Mouse (Mus musculus) C2C12 (cell line): Measurements from ENCODE around the gene Zfp296. TPM values are rescaled to one million over a fixed set of nuclear protein-coding genes. Genes with fewer than 3 reads are reported as not detected.

Source experiments
- H3K27me3 ChIP-seq: one replicate; pipeline ENCODE4 v1.6.1; 2011; ENCODE audit not compliant: control insufficient read depth, insufficient read depth, insufficient read length
- H3K36me3 ChIP-seq: one replicate; pipeline ENCODE4 v1.6.1; 2011; ENCODE audit not compliant: control insufficient read depth, insufficient read depth
- H3K4me3 ChIP-seq: one replicate; pipeline ENCODE4 v1.5.1; 2011; ENCODE audit warnings: mild to moderate bottlenecking, control low read depth; ENCODE audit not compliant: poor library complexity, insufficient read depth, severe bottlenecking
- H3K79me2 ChIP-seq: one replicate; pipeline ENCODE4 v1.6.1; 2011; ENCODE audit not compliant: control insufficient read depth, insufficient read depth
- H3K79me3 ChIP-seq: one replicate; pipeline ENCODE4 v1.6.1; 2011; ENCODE audit warnings: low read depth, control low read depth
- H3ac ChIP-seq: one replicate; pipeline ENCODE3; 2011; ENCODE audit warnings: low read depth; ENCODE audit not compliant: control insufficient read depth, insufficient read length
- CEBPB ChIP-seq: IDR thresholded peaks from one replicate; pipeline ENCODE4 v1.6.1; 2011; ENCODE audit warnings: low read depth, mild to moderate bottlenecking, control low read depth, moderate library complexity
- CTCF ChIP-seq: IDR thresholded peaks from one replicate; pipeline ENCODE4 v1.5.1; 2011; ENCODE audit not compliant: control insufficient read depth, insufficient read depth, insufficient read length
- FOSL1 ChIP-seq: IDR thresholded peaks from one replicate; pipeline ENCODE4 v1.8.0; 2011; ENCODE audit warnings: mild to moderate bottlenecking, low read length; ENCODE audit not compliant: poor library complexity, insufficient read depth, severe bottlenecking
- MAX ChIP-seq: IDR thresholded peaks from one replicate; pipeline ENCODE4 v1.6.1; 2011; ENCODE audit warnings: mild to moderate bottlenecking, control low read depth
- MYOD1 ChIP-seq: IDR thresholded peaks from one replicate; pipeline ENCODE4 v1.6.1; 2011; ENCODE audit warnings: low read depth; ENCODE audit not compliant: control insufficient read depth, insufficient read length
- MYOG ChIP-seq: IDR thresholded peaks from one replicate; pipeline ENCODE4 v1.6.1; 2011; ENCODE audit not compliant: control insufficient read depth, insufficient read length; ENCODE audit errors: extremely low read depth
- USF1 ChIP-seq: IDR thresholded peaks from one replicate; pipeline ENCODE4 v1.6.1; 2011; ENCODE audit warnings: low read depth, mild to moderate bottlenecking, control low read depth, moderate library complexity
- polyA plus RNA-seq: library from polyadenylated mRNA; unstranded; fragments of >200 nt; fragmentation: generic; extraction: Trizol; gene quantifications from one replicate; pipeline ENCODE4 v1.2.1, GENCODE M21; 2012; ENCODE audit warnings: missing spikeins

The Zfp296 gene
- polyA plus RNA-seq, 1 experiment, result 1.9 TPM

DNA sequence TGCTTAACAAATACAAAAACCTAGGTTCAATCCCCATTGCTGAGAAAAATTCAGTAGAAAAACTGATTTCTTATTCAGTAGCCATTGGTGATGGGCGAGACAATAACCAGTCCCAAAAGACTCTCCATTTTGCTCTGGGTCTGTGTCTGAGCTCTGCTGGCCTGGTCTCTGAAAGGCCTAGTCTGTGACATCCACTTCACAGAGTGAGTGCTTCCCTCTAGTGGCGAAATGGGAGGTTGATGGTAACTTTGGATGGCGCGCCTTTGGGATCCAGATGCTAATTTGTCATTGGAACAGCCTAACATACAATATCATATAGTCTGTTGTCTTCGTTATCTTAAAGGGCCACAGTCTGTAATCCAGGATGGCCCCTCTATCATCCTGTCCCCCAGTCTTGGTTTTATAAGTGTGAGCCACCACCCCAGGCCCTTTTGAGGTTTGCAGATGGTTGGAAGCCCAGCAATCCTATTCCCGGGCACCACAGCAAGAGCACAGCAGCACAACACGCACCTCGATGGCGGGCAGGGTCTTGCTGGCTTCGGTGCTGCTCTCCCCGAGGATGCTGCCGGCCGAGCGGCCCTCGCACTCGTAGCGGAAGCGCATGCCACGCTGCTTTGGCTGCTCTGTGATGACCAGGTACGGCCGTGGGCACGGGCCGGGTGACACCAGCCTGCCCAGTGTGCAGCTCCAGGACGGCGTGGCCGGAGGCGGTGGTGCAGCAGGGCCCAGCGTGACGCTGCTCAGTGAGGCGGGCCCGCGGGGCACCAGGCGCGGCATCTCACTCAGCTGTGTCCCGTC lies 42.1 kb downstream of the Zfp296 start:
- no peaks in the 10 kb centered on the region for H3K79me3 ChIP-seq
- no peak overlapping the region for H3K4me3 ChIP-seq
- TF ChIP-seq CEBPB (no peak), CTCF (peak; percentile 65)
- H3K27me3 ChIP-seq, result no peaks in the 10 kb centered on the region
- no peak overlapping the region for H3ac ChIP-seq
- peaks cover 2% of the 10 kb centered on the region for H3K36me3 ChIP-seq
- no peaks in the 10 kb centered on the region for H3K79me2 ChIP-seq

DNA sequence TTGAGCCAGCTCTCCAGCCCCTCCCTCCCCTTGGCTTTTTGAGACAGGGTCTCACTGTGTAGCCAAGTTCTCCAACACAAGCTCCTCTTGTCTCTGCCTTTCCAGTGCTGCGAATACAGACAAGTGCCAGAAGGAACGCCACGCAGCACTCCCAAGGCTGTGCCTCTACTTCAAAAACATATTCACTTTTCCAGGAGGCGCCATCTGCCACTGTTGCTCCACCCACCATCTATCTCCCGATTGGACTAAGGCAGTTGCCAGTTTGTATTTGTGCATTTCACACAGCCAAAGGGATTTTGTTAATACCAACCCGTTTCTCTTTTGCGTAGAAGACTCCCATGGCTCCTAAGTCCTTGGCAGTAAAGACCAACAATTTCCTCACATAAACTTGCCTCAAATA lies 43.7 kb downstream of the Zfp296 start:
- TF ChIP-seq FOSL1, result no peak
- Histone ChIP-seq H3ac (no peak overlapping the region), H3K79me3 (no peaks in the 10 kb centered on the region), H3K27me3 (no peaks in the 10 kb centered on the region), H3K79me2 (no peaks in the 10 kb centered on the region), H3K4me3 (no peak overlapping the region), H3K36me3 (no peaks in the 10 kb centered on the region)

DNA sequence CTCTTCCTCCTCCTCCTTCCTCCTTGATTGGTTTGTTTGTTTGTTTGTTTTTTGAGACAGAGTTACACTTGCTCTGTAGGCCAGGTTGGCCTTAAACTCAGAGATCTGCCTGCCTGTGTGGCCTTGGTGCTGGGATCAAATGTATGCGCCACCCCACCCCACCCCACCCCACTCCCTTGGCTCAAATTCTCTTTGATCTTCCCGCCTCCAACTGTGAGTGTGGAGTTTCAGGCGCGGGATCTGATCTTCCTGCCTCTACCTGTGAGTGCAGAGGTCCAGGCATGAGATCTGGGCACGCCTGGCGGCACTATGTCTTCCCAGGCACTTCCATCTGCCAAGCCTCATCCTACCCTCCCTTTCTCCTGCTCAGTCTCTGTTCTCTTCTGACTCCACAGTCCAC lies 45.2 kb downstream of the Zfp296 start:
- Histone ChIP-seq H3K36me3 (no peaks in the 10 kb centered on the region), H3K79me3 (no peaks in the 10 kb centered on the region), H3K79me2 (no peaks in the 10 kb centered on the region), H3ac (no peak overlapping the region), H3K4me3 (no peak overlapping the region), H3K27me3 (no peaks in the 10 kb centered on the region)
- no peak for TF ChIP-seq MAX
- no peak for TF ChIP-seq CTCF
- TF ChIP-seq USF1, result no peak
- no peak for TF ChIP-seq MYOG
- no peak for TF ChIP-seq MYOD1
- no peak for TF ChIP-seq CEBPB
- TF ChIP-seq FOSL1, result no peak

DNA sequence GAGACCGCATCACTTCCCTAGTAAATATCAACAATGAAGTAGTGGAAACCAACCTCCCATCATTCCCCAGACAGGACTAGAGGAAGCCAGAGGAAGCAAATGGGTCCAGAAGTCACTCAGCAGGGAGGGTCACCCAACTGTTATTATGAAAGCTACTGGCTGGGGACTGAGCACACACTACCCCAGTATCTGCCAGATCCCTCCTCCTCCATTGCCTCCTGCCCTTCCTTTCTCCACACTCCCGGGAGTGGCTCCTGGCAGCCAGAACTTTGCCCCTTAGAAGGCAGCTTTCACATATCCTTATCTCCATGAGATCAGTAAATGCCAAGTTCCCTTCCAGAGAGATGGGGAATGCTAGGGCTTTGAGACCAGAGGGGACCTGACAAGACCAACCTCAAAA lies 46.3 kb downstream of the Zfp296 start:
- H3K4me3 ChIP-seq, result no peak overlapping the region
- H3ac ChIP-seq, result no peak overlapping the region
- H3K27me3 ChIP-seq, result no peaks in the 10 kb centered on the region
- H3K36me3 ChIP-seq, result no peaks in the 10 kb centered on the region
- no peaks in the 10 kb centered on the region for H3K79me2 ChIP-seq
- TF ChIP-seq FOSL1, result no peak
- no peak for TF ChIP-seq MYOG
- TF ChIP-seq USF1, result no peak
- TF ChIP-seq CEBPB, result no peak
- no peak for TF ChIP-seq MAX
- TF ChIP-seq MYOD1, result no peak
- no peak for TF ChIP-seq CTCF
- H3K79me3 ChIP-seq, result no peaks in the 10 kb centered on the region

DNA sequence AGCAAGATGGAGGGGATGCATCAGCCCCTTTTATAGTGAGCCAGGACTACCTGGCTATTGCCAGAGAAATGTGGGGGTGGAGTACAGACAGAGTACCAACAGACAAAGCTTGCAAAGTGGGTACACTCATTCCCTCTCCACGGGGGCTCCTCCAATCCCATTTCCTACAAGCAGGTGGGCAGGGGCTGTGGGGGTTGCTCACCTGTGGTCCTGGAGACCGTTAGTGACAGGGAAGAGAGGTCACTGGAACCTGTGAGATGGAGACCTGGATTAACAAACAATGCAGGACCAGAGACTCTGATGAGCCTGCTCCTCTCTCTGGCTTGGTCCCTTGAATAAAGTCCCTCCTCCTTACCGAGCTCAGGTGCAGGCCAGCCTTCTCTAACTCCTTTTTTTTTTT lies 50.6 kb downstream of the Zfp296 start:
- no peak for TF ChIP-seq MYOG
- Histone ChIP-seq H3K79me3 (no peaks in the 10 kb centered on the region), H3ac (no peak overlapping the region), H3K4me3 (no peak overlapping the region), H3K36me3 (no peaks in the 10 kb centered on the region), H3K27me3 (no peaks in the 10 kb centered on the region), H3K79me2 (no peaks in the 10 kb centered on the region)

DNA sequence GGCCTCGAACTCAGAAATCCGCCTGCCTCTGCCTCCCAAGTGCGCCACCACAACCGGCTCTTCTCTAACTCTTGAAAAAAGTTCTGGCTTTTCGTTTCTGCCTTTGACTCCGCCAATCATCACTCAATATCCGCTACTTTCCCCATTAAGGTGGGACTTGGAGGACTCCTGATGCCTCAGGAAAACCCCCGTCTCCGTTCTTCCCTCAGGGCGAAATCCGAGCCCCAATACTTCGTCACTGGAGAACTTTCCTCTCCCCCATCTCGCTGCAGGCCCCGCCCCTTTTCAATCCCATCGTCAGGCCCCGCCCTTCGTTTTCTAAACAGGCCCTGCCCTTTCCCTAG lies 51.1 kb downstream of the Zfp296 start:
- Histone ChIP-seq H3K79me2 (no peaks in the 10 kb centered on the region), H3K4me3 (no peak overlapping the region)

More for the DNA sequence above, 51.1 kb downstream of the Zfp296 start:
- H3K36me3 ChIP-seq, result no peaks in the 10 kb centered on the region
- no peaks in the 10 kb centered on the region for H3K79me3 ChIP-seq
- H3ac ChIP-seq, result no peak overlapping the region
- no peaks in the 10 kb centered on the region for H3K27me3 ChIP-seq
- no peak for TF ChIP-seq MYOD1
- TF ChIP-seq FOSL1, result no peak
- TF ChIP-seq USF1, result no peak
- no peak for TF ChIP-seq CEBPB
- no peak for TF ChIP-seq CTCF
- no peak for TF ChIP-seq MAX
